Mouse (Mus musculus) gastrocnemius, adult 2 months (tissue): ENCODE measurements around the gene Plekhh2. TPM values are rescaled to one million over a fixed set of nuclear protein-coding genes. Genes with fewer than 3 reads are reported as not detected.

Source experiments
- DNase-seq: peaks from one replicate; pipeline ENCODE4 v3.0.0; 2022
- H3K27ac ChIP-seq: fragments of 200-600 bp; 2 replicates; pipeline ENCODE4 v1.8.1; 2022; ENCODE audit warnings: mild to moderate bottlenecking
- H3K4me3 ChIP-seq: fragments of 200-600 bp; 2 replicates; pipeline ENCODE4 v1.8.1; 2022; ENCODE audit warnings: mild to moderate bottlenecking, moderate library complexity
- CTCF ChIP-seq: fragments of 200-600 bp; IDR thresholded peaks from 2 replicates; pipeline ENCODE4 v1.8.1; 2022; ENCODE audit warnings: antibody characterized with exemption, mild to moderate bottlenecking, moderate library complexity
- intact Hi-C: fragments of 180-260 bp; cut with DNase I; formaldehyde crosslinking; loops from one replicate; pipeline ENCODE4 v1.15.1; 2025
- total RNA-seq, 2 experiments: library from RNA; stranded (reverse); gene quantifications; 2 replicates each; pipeline ENCODE4 v1.2.3; 2021

The Plekhh2 gene
- total RNA-seq, 2 experiments from 2014 or later: 0.77 to 1.7 TPM

DNA sequence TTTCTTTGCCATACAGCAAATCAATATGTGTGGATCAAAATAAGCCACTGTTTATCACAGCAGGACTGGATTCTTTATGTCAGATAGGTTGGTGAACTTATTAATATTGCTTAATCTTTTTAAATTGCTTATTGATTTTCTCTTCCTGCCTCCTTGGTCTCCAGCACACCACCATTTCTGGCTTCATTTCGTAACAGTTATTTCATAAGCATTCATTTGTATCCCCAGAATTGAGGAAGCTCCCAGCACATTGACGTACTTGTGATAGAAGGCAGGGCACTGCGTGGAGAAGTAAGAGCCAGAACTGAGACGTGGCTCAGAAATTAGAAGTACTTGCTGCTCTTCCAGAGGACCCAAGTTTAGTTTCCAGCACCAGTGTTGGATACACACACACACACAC is 135.9 kb downstream of the Plekhh2 start:
- no peak for TF ChIP-seq CTCF
- H3K4me3 ChIP-seq: no peak overlapping the region
- intact Hi-C loops: no loop called here
- H3K27ac ChIP-seq: no peak overlapping the region
- DNase-seq: no peak

GRCm38 (mm10) chr17:84650302-84651017 is 138.8 kb downstream of the Plekhh2 start:
- intact Hi-C loops: no loop called here

GRCm38 (mm10) chr17:84653544-84653943 is 141.8 kb downstream of the Plekhh2 start:
- H3K4me3 ChIP-seq: no peak overlapping the region
- no peak overlapping the region for H3K27ac ChIP-seq
- DNase-seq: no peak
- TF ChIP-seq CTCF: no peak
- intact Hi-C loops: no loop called here

More at GRCm38 (mm10) chr17:84650302-84651017, 138.8 kb downstream of the Plekhh2 start:
- Histone ChIP-seq H3K27ac (no peak overlapping the region), H3K4me3 (no peak overlapping the region)
- TF ChIP-seq CTCF: no peak
- no peak for DNase-seq

- TF ChIP-seq CTCF: no peak
- Histone ChIP-seq H3K27ac (no peak overlapping the region), H3K4me3 (no peak overlapping the region)
- intact Hi-C loops: no loop called here
- DNase-seq: no peak
Observed at GRCm38 (mm10) chr17:84656205-84656604, 144.5 kb downstream of the Plekhh2 start.

- Histone ChIP-seq H3K27ac (no peak overlapping the region), H3K4me3 (no peak overlapping the region)
- TF ChIP-seq CTCF: no peak
- no peak for DNase-seq
- intact Hi-C loops: no loop called here
Observed at GRCm38 (mm10) chr17:84656653-84657421, 145.1 kb downstream of the Plekhh2 start.

DNA sequence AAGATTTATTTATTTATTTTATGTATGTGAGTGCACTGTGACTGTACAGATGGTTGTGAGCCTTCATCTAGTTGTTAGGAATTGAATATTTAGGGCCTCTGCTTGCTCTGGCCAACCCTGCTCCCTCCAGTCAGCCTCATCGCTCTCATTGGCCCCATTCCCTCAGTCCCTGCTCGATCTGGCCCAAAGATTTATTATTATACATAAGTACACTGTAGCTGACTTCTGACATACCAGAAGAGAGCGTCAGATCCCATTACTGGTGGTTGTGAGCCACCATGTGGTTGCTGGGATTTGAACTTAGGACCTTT is 145.7 kb downstream of the Plekhh2 start:
- no peak for DNase-seq
- H3K27ac ChIP-seq: no peak overlapping the region
- no peak overlapping the region for H3K4me3 ChIP-seq
- intact Hi-C loops: no loop called here
- no peak for TF ChIP-seq CTCF

- TF ChIP-seq CTCF: no peak
- no peak for DNase-seq
- no peak overlapping the region for H3K27ac ChIP-seq
- H3K4me3 ChIP-seq: no peak overlapping the region
- intact Hi-C loops: no loop called here
Observed at GRCm38 (mm10) chr17:84657782-84658181, 146.1 kb downstream of the Plekhh2 start.

GRCm38 (mm10) chr17:84658195-84658594 is 146.5 kb downstream of the Plekhh2 start:
- intact Hi-C loops: no loop called here
- DNase-seq: no peak
- Histone ChIP-seq H3K4me3 (no peak overlapping the region), H3K27ac (no peak overlapping the region)
- TF ChIP-seq CTCF: no peak

DNA sequence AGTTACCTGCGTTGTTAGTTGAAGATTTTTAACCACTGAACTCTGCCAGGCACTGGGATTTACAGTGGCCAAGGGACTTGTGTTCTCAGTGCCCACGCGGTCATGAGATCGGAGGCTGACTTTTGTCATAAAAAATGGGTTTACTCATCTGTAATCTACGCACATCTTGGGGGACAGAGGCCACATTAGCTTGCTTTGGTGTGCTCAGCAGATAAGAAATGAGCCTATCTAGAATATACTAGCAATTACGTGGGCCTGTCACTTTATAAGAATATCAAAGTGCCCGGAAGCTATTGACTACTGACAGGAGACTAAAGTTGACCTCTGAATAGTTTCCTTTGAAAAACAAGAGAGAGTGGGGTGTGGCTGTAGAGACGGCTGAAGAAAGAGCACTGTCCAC is 147.3 kb downstream of the Plekhh2 start:
- TF ChIP-seq CTCF: no peak
- intact Hi-C loops: no loop called here
- H3K27ac ChIP-seq: no peak overlapping the region
- no peak overlapping the region for H3K4me3 ChIP-seq
- DNase-seq: no peak

DNA sequence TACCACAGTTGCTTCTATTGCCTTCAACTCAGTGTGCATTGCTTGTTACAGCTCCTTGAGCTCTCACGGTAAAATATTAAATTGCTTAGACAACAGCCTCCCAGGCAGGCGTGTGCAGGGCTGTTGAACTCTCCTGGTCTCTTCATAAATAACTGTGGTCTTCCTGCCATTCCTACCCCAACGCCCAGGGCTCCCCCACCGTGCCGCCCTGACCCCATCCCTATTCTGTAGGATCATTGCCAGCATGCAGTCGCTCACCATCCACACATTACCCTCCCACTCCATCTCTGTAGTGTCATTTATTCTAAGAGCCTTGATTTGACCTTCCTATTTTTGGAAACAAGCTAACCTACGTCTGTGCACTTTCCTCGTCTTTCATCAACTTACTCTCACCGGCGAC is 153.4 kb downstream of the Plekhh2 start:
- TF ChIP-seq CTCF: no peak
- H3K4me3 ChIP-seq: no peak overlapping the region
- intact Hi-C loops: no loop called here
- DNase-seq: no peak
- H3K27ac ChIP-seq: no peak overlapping the region

- no peak for TF ChIP-seq CTCF
- DNase-seq: no peak
- Histone ChIP-seq H3K4me3 (no peak overlapping the region), H3K27ac (no peak overlapping the region)
- intact Hi-C loops: no loop called here
Observed at GRCm38 (mm10) chr17:84665691-84666090, 154.0 kb downstream of the Plekhh2 start.

DNA sequence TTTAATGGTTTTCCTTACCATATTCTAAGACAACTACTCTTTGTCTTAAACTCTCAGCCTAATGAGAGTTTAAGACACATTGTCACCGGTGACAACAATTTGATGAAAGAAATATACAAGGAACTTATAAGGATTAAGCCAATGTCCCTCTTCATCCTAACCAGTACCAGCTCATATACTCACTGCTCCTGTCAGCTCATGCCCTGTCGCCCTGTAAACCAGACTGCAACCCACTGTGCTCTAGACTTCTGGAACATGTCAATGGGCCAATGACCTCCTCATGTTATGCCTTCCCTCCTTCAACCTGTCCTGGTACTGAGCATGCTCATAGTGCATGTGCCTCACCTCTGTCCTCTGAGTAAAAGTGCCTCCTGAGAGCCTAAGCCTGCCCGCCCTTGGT is 156.2 kb downstream of the Plekhh2 start:
- TF ChIP-seq CTCF: no peak
- intact Hi-C loops: no loop called here
- Histone ChIP-seq H3K27ac (no peak overlapping the region), H3K4me3 (no peak overlapping the region)
- DNase-seq: no peak

Other genes with a start within 250 kb of the Plekhh2 start
- gene Thada, start 45.7 kb upstream of the Plekhh2 start, total RNA-seq: 1 to 10 TPM; 5.6 to 6.8 TPM
- gene Dync2li1, start 114.6 kb downstream of the Plekhh2 start, total RNA-seq: 1 to 10 TPM; 3.2 to 3.6 TPM
- not detected for gene Abcg8, start 164.4 kb downstream of the Plekhh2 start, total RNA-seq
- not detected for gene Abcg5, start 171.1 kb downstream of the Plekhh2 start, total RNA-seq